Mouse (Mus musculus): ENCODE measurements around the gene Plin4. TPM values are rescaled to one million over a fixed set of nuclear protein-coding genes. Genes with fewer than 3 reads are reported as not detected.
"Not testable (repeated sequence)": the region's sequence is repeated elsewhere in the genome, so short reads cannot be mapped to it uniquely, and the experiment has no call there.

The Plin4 gene
- polyA plus RNA-seq, 1 experiment from 2014 or later = 0.10 TPM

DNA sequence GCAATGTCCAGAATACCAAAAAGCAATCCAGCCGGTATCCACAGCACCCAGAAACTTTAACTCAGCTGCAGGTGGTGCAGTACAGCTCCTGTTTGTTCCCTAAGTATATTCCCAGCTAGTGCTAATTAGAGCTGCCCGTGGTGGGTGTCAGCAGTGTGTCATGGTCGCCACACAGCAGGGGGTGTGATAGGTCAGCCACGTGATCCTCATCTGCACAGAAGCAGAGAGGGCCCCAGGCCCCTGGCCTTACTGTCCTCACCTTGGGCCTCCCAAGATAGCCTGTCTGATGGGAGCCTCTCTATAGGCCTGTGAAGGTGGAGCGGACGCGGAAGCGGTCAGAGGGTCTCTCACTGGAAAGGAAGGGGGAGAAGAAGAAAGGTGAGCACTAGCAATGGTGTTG, 11.4 kb downstream of the Plin4 start:
- Histone ChIP-seq H3K4me2 (ENCODE audit: low read length) (no peak overlapping the region), H3K9me3 (ENCODE audit: control insufficient read depth, low read length) (no peaks in the 10 kb centered on the region), H3K27me3 (replicated peaks; ENCODE audit: control insufficient read depth, insufficient read depth, low read length) (no peaks in the 10 kb centered on the region), H3K4me3 (ENCODE audit: low read length) (no peak overlapping the region), H3K27ac (ENCODE audit: low read depth, low read length) (no peak overlapping the region), H3K9ac (ENCODE audit: low read depth, low read length) (no peak overlapping the region), H3K4me1 (ENCODE audit: control insufficient read depth, insufficient read depth, low read depth, low read length) (no peaks in the 10 kb centered on the region), H3K36me3 (ENCODE audit: control insufficient read depth, insufficient read depth, low read length) (peaks cover 60% of the 10 kb centered on the region)
- ATAC-seq = no peak
- 90% methylated on average over 8 of the region's 8 CpGs for WGBS

DNA sequence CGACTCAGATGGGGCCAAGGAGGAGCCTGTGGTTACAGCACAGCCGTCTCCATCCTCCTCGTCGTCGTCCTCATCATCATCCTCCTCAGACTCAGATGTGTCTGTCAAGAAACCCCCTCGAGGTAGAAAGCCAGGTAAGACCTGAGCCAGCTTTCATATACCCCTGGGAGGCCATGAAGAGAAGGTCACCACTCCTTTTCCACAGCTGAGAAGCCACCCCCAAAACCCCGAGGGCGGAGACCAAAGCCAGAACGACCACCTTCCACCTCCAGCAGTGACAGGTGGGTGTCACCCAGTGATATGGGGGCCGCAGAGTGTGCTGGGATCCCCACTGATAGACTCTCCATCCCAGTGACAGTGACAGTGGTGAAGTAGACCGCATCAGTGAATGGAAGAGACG, 12.7 kb downstream of the Plin4 start:
- H3K27ac ChIP-seq (ENCODE audit: low read depth, low read length) = no peak overlapping the region
- no peak overlapping the region for H3K4me2 ChIP-seq (ENCODE audit: low read length)
- 89% methylated on average over 12 of the region's 12 CpGs for WGBS
- H3K36me3 ChIP-seq (ENCODE audit: control insufficient read depth, insufficient read depth, low read length) = peaks cover 50% of the 10 kb centered on the region
- H3K9me3 ChIP-seq (ENCODE audit: control insufficient read depth, low read length) = no peaks in the 10 kb centered on the region
- no peak overlapping the region for H3K9ac ChIP-seq (ENCODE audit: low read depth, low read length)
- no peaks in the 10 kb centered on the region for H3K4me1 ChIP-seq (ENCODE audit: control insufficient read depth, insufficient read depth, low read depth, low read length)
- no peak overlapping the region for H3K4me3 ChIP-seq (ENCODE audit: low read length)
- H3K27me3 ChIP-seq (replicated peaks; ENCODE audit: control insufficient read depth, insufficient read depth, low read length) = no peaks in the 10 kb centered on the region
- ATAC-seq = no peak

DNA sequence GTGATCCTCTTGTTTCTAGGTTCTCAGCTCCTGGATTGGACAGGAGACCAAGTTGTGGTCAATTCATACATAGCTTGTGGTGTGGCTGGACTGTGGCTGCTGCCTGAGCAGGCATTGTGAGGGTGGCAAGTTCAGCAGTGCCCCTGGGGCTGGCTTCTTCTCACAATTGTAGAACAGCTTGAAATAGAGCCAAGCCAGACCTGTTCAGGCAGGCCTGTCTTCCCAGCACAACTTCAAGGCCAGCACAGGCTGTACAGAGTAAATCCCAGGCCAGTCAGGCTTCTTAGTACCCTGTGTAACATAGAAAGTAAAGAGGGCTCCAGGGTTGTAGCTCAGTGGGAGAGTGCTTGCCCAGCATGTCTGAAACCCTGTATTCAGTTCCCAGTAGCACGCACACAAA, 16.8 kb downstream of the Plin4 start:
- H3K27ac ChIP-seq (ENCODE audit: low read depth, low read length) = no peak overlapping the region
- ATAC-seq = no peak
- 80% methylated on average over 1 of the region's 1 CpGs for whole genome bisulfite sequencing
- no peaks in the 10 kb centered on the region for H3K4me1 ChIP-seq (ENCODE audit: control insufficient read depth, insufficient read depth, low read depth, low read length)
- H3K36me3 ChIP-seq (ENCODE audit: control insufficient read depth, insufficient read depth, low read length) = peaks cover 23% of the 10 kb centered on the region
- H3K9ac ChIP-seq (ENCODE audit: low read depth, low read length) = no peak overlapping the region
- no peaks in the 10 kb centered on the region for H3K9me3 ChIP-seq (ENCODE audit: control insufficient read depth, low read length)
- H3K4me2 ChIP-seq (ENCODE audit: low read length) = no peak overlapping the region
- no peaks in the 10 kb centered on the region for H3K27me3 ChIP-seq (replicated peaks; ENCODE audit: control insufficient read depth, insufficient read depth, low read length)
- H3K4me3 ChIP-seq (ENCODE audit: low read length) = no peak overlapping the region

DNA sequence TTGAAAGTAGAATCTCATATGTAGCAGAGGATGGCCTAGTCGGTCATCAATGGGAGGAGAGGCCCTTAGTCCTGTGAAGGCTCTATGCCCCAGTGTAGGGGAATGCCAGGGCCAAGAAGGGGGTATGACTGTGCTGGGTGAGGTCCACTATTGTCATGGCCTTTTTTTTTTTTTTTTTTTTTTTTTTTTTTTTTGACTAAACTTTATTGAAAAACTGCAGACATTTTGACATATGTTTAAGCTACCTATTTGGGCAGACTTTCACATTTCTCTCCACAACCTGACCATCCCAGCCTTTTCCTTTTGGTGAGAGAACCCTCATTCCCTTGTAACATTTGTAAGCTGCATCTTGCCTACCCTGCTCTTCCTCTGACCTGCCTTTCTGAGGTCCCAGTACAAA, 17.3 kb downstream of the Plin4 start:
- no peak overlapping the region for H3K4me3 ChIP-seq (ENCODE audit: low read length)
- WGBS = 100% methylated on average over 1 of the region's 1 CpGs
- no peaks in the 10 kb centered on the region for H3K27me3 ChIP-seq (replicated peaks; ENCODE audit: control insufficient read depth, insufficient read depth, low read length)
- peaks cover 18% of the 10 kb centered on the region for H3K36me3 ChIP-seq (ENCODE audit: control insufficient read depth, insufficient read depth, low read length)
- ATAC-seq = no peak
- no peak overlapping the region for H3K9ac ChIP-seq (ENCODE audit: low read depth, low read length)
- H3K4me1 ChIP-seq (ENCODE audit: control insufficient read depth, insufficient read depth, low read depth, low read length) = no peaks in the 10 kb centered on the region
- H3K27ac ChIP-seq (ENCODE audit: low read depth, low read length) = no peak overlapping the region
- no peaks in the 10 kb centered on the region for H3K9me3 ChIP-seq (ENCODE audit: control insufficient read depth, low read length)
- no peak overlapping the region for H3K4me2 ChIP-seq (ENCODE audit: low read length)

DNA sequence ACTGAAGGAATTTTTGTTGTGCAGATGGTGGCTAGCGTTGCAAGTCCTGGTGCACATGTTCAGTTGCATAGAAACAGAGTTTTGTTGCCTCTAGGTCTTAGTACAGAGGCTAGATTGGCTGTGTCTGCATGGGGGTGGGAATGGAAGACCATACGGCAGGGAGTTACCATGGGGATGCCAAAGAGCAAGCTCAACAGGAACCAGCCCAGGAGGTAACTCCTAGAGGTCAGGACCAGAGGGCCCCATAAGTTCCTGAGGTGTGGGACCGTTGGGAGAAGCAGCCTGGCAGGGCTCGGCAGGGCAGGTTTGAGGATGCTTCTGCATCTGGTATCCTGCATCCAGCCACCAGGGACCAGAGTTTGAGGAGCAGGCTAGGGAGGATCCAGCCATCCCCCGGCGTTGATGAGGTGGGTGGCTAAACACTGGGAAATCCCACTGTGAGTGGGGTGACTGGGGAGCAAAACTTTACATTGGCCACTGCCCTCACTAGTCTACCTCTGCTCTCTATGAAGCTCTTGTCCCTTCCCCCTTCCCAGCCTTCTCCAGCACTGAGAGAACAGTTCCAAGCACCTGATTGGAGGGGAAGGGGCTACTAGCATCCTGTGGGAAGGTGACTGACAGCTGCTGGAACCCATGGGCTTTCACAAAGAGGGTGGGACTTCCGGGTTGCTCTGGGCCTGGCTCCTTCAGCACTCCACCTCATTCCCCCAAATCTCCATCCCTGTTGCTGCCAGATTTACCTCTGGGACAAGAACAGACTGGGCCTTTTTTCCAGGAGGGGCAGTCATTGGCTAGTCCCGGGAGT, 28.6 kb downstream of the Plin4 start:
- peak; percentile 50 for ATAC-seq
- Histone ChIP-seq H3K9me3 (ENCODE audit: control insufficient read depth, low read length) (no peaks in the 10 kb centered on the region), H3K27ac (ENCODE audit: low read depth, low read length) (peak overlapping the region; percentile 44; the same call in 1 of the 2 replicates), H3K36me3 (ENCODE audit: control insufficient read depth, insufficient read depth, low read length) (no peaks in the 10 kb centered on the region; the same call in 1 of the 2 replicates), H3K9ac (ENCODE audit: low read depth, low read length) (peak overlapping the region; percentile 90), H3K27me3 (replicated peaks; ENCODE audit: control insufficient read depth, insufficient read depth, low read length) (no peaks in the 10 kb centered on the region), H3K4me1 (ENCODE audit: control insufficient read depth, insufficient read depth, low read depth, low read length) (peaks cover 21% of the 10 kb centered on the region), H3K4me2 (ENCODE audit: low read length) (peak overlapping the region; percentile 100), H3K4me3 (ENCODE audit: low read length) (peak overlapping the region; percentile 91)
- WGBS = 7% methylated on average over 8 of the region's 8 CpGs

DNA sequence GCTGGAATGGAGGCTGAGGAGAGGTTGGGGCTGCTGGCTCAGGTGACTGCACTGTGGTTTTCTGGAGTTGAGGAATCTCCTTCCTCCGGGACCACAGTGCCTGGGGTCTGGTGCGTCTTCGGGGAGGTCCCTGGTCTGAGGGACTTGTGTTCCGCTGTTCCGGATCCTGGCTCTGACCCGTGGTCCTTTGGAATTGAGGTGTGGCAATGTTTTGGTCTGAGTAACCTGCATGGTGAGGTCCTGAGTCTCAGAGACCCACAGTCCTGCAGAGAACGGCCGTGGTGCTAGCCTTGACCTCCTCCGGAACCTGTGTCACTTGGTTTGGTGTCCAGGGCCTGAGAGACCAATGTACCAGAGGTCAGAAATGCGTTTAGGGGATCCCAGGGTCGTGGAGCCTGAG, 29.7 kb downstream of the Plin4 start:
- no peaks in the 10 kb centered on the region for H3K27me3 ChIP-seq (replicated peaks; ENCODE audit: control insufficient read depth, insufficient read depth, low read length)
- peaks cover 26% of the 10 kb centered on the region for H3K4me1 ChIP-seq (ENCODE audit: control insufficient read depth, insufficient read depth, low read depth, low read length)
- H3K36me3 ChIP-seq (ENCODE audit: control insufficient read depth, insufficient read depth, low read length) = no peaks in the 10 kb centered on the region; the same call in 1 of the 2 replicates
- peak overlapping the region; percentile 90 for H3K9ac ChIP-seq (ENCODE audit: low read depth, low read length)
- WGBS = 2% methylated on average over 11 of the region's 11 CpGs
- H3K27ac ChIP-seq (ENCODE audit: low read depth, low read length) = peak overlapping the region; percentile 76
- H3K4me2 ChIP-seq (ENCODE audit: low read length) = peak overlapping the region; percentile 100
- no peak for ATAC-seq
- H3K9me3 ChIP-seq (ENCODE audit: control insufficient read depth, low read length) = no peaks in the 10 kb centered on the region
- peak overlapping the region; percentile 91 for H3K4me3 ChIP-seq (ENCODE audit: low read length)

DNA sequence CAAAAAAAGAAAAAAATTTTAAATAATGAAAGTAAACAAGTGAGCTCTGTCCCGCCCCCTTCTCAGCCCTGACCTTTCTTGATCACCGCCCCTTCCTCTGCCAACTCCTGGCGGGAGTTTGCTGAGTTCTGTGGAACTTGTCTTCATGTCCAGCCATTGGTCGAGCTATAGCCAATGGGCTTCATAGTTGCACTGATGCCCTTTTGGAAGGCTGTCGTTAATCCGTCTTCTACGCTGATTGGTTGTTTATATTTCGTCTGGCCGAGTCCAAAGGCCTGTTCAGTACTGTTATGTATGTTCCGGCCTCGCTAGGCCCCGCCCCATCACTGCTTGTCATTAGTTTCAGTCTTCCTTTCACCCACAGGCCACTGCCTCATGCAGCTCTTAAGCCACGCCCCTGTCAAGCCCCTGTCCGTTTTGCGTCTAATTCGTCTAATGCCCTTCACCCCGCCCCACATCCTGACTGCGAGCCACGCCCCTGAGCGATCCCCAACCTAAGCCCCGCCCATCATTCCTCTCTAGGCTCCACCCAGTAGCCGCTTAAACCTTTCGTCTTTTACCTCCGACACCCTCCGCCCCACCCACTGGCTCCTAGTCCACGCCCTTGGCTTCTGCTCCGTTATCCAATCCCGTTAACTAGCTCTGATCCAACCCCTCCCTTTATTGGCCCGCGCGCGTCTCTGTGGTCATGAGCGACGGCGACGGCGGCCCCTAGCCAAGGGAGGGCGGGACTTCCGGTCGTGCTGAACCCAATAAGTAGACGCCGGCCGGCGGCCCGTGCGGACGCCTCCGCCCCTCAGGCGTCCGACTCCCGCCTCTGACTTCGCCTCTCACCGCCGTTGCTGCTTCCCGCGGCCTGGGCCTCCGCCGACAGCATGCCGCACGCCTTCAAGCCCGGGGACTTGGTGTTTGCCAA, 30.5 kb downstream of the Plin4 start, which contains the start of gene Hdgfl2:
Gene Hdgfl2, plus strand, starts transcription at position 755 of the 916 bp plus-strand sequence.
- Histone ChIP-seq H3K36me3 (ENCODE audit: control insufficient read depth, insufficient read depth, low read length) (no peaks in the 10 kb centered on the region), H3K9me3 (ENCODE audit: control insufficient read depth, low read length) (no peaks in the 10 kb centered on the region), H3K27me3 (replicated peaks; ENCODE audit: control insufficient read depth, insufficient read depth, low read length) (no peaks in the 10 kb centered on the region), H3K4me3 (ENCODE audit: low read length) (peak within 1 kb of the TSS; percentile 91), H3K4me2 (ENCODE audit: low read length) (peak within 1 kb of the TSS; percentile 100), H3K27ac (ENCODE audit: low read depth, low read length) (peak within 1 kb of the TSS; percentile 76), H3K9ac (ENCODE audit: low read depth, low read length) (peak within 1 kb of the TSS; percentile 90), H3K4me1 (ENCODE audit: control insufficient read depth, insufficient read depth, low read depth, low read length) (peaks cover 27% of the 10 kb centered on the region)
- WGBS = under 1% methylated on average over 53 of the region's 61 CpGs
- ATAC-seq = peak; percentile 94

DNA sequence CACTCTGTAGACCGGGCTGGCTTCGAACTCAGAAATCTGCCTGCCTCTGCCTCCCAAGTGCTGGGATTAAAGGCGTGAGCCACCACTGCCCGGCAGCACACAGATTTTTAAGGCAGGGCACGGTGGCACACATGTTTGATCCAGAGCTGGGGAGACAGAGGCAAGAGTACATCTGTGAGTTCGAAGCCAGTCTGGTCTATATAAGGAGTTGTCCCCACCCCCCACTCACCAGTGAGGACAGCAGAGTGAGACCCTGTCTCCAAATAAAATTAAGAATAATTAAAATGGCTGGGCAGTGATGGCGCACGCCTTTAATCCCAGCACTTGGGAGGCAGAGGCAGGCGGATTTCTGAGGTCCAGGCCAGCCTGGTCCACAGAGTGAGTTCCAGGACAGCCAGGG, 31.2 kb downstream of the Plin4 start:
- H3K36me3 ChIP-seq (ENCODE audit: control insufficient read depth, insufficient read depth, low read length); H3K9me3 ChIP-seq (ENCODE audit: control insufficient read depth, low read length); H3K9ac ChIP-seq (ENCODE audit: low read depth, low read length); H3K27ac ChIP-seq (ENCODE audit: low read depth, low read length); H3K27me3 ChIP-seq (replicated peaks; ENCODE audit: control insufficient read depth, insufficient read depth, low read length); ATAC-seq: not testable (repeated sequence)
- H3K4me2 ChIP-seq (ENCODE audit: low read length) = peak overlapping the region; percentile 42
- peak overlapping the region; percentile 91; the same call in 1 of the 2 replicates for H3K4me3 ChIP-seq (ENCODE audit: low read length)
- 60% methylated on average over 9 of the region's 9 CpGs for WGBS
- peaks cover 33% of the 10 kb centered on the region for H3K4me1 ChIP-seq (ENCODE audit: control insufficient read depth, insufficient read depth, low read depth, low read length)

DNA sequence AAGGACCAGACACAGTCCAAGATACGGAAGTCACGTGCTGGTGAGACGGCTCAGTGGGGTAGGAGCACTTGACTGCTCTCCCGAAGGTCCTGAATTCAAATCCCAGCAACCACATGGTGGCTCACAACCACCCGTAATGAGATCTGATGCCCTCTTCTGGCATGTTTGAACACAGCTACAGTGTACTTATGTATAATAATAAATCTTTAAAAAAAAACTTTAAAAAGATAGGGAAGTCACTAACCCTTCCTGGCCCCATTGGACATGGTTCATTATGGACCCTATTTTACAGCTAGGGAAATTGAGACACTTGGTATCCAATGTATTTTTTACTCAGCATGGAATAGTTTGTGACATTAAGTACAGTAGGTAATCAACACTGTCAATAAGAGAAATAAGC, 32.1 kb downstream of the Plin4 start:
- Histone ChIP-seq H3K9ac (ENCODE audit: low read depth, low read length) (no peak overlapping the region), H3K27me3 (replicated peaks; ENCODE audit: control insufficient read depth, insufficient read depth, low read length) (no peaks in the 10 kb centered on the region), H3K4me1 (ENCODE audit: control insufficient read depth, insufficient read depth, low read depth, low read length) (peaks cover 33% of the 10 kb centered on the region), H3K27ac (ENCODE audit: low read depth, low read length) (no peak overlapping the region), H3K36me3 (ENCODE audit: control insufficient read depth, insufficient read depth, low read length) (peaks cover 5% of the 10 kb centered on the region; the same call in 1 of the 2 replicates), H3K4me2 (ENCODE audit: low read length) (no peak overlapping the region), H3K4me3 (ENCODE audit: low read length) (no peak overlapping the region), H3K9me3 (ENCODE audit: control insufficient read depth, low read length) (no peaks in the 10 kb centered on the region)
- ATAC-seq = no peak
- 88% methylated on average over 5 of the region's 5 CpGs for WGBS
